Mouse (Mus musculus) embryonic facial prominence, embryonic 12.5 days (tissue): Measurements from ENCODE around the gene Xpo5. TPM values are rescaled to one million over a fixed set of nuclear protein-coding genes. Genes with fewer than 3 reads are reported as not detected.

Experiments used
- ATAC-seq: fragments of 200-750 bp; cut with Nextera tagmentation; 2 replicates; pipeline ENCODE4 v1.8.0; 2017; ENCODE audit not compliant: insufficient number of reproducible peaks, insufficient read depth, low FRiP score, low TSS enrichment
- H3K27ac ChIP-seq: fragments of 300-500 bp; sonication (generic); 2 replicates; pipeline ENCODE4 v1.5.1; 2016; ENCODE audit warnings: mild to moderate bottlenecking
- H3K27me3 ChIP-seq: fragments of 300-500 bp; sonication (generic); 2 replicates; pipeline ENCODE4 v1.6.1; 2016; ENCODE audit warnings: mild to moderate bottlenecking, moderate library complexity
- H3K36me3 ChIP-seq: fragments of 300-500 bp; sonication (generic); 2 replicates; pipeline ENCODE4 v1.6.1; 2016; ENCODE audit warnings: mild to moderate bottlenecking
- H3K4me1 ChIP-seq: fragments of 300-500 bp; sonication (generic); 2 replicates; pipeline ENCODE4 v1.6.1; 2016
- H3K4me2 ChIP-seq: fragments of 300-500 bp; sonication (generic); replicated peaks from 2 replicates; pipeline ENCODE4 v1.6.1; 2016; ENCODE audit warnings: mild to moderate bottlenecking, moderate library complexity
- H3K4me3 ChIP-seq: fragments of 300-500 bp; sonication (generic); 2 replicates; pipeline ENCODE4 v1.5.1; 2016; ENCODE audit warnings: mild to moderate bottlenecking
- H3K9ac ChIP-seq: fragments of 300-500 bp; sonication (generic); 2 replicates; pipeline ENCODE4 v1.6.1; 2016; ENCODE audit warnings: mild to moderate bottlenecking, moderate library complexity
- H3K9me3 ChIP-seq: fragments of 300-500 bp; sonication (generic); 2 replicates; pipeline ENCODE4 v1.6.1; 2016; ENCODE audit warnings: mild to moderate bottlenecking, moderate library complexity
- WGBS: fragments of 180-500 bp; shearing (Covaris S2); methylation state at CpG from one replicate; pipeline ENCODE4 v1.1.7; 2016; 5-methylcytosine and 5-hydroxymethylcytosine counted together
- polyA plus RNA-seq: library from polyadenylated mRNA; unstranded; fragments of >200 nt; fragmentation: Nextera tagmentation; extraction: Ambion mirVana; gene quantifications from 2 replicates; pipeline ENCODE4 v1.2.1, GENCODE M21; 2016

Gene Xpo5
- polyA plus RNA-seq, 1 experiment from 2014 or later, result 56.3 TPM

- no peak for ATAC-seq
- WGBS, result 84% methylated on average over 9 of the region's 9 CpGs
- Histone ChIP-seq H3K27ac (no peak overlapping the region), H3K27me3 (no peaks in the 10 kb centered on the region), H3K9me3 (no peaks in the 10 kb centered on the region), H3K4me3 (no peak overlapping the region), H3K4me2 (no peak overlapping the region), H3K36me3 (peaks cover 45% of the 10 kb centered on the region), H3K4me1 (peaks cover 19% of the 10 kb centered on the region; the same call in 1 of the 2 replicates), H3K9ac (no peak overlapping the region)
Measured at GRCm38 (mm10) chr17:46162951-46163421, 39.6 kb upstream of the Xpo5 start.

- ATAC-seq, result no peak
- no peak overlapping the region for H3K27ac ChIP-seq
- WGBS, result 94% methylated on average over 8 of the region's 8 CpGs
- no peaks in the 10 kb centered on the region for H3K27me3 ChIP-seq
- no peak overlapping the region for H3K9ac ChIP-seq
- H3K4me2 ChIP-seq, result no peak overlapping the region
- H3K4me1 ChIP-seq, result peaks cover 19% of the 10 kb centered on the region; the same call in 1 of the 2 replicates
- no peaks in the 10 kb centered on the region for H3K9me3 ChIP-seq
- H3K4me3 ChIP-seq, result no peak overlapping the region
- peaks cover 57% of the 10 kb centered on the region for H3K36me3 ChIP-seq
Measured at GRCm38 (mm10) chr17:46164301-46164700, 38.3 kb upstream of the Xpo5 start.

- Histone ChIP-seq H3K9ac (no peak overlapping the region), H3K36me3 (peaks cover 62% of the 10 kb centered on the region), H3K27me3 (no peaks in the 10 kb centered on the region), H3K4me3 (no peak overlapping the region), H3K9me3 (no peaks in the 10 kb centered on the region), H3K27ac (no peak overlapping the region), H3K4me1 (peaks cover 15% of the 10 kb centered on the region; the same call in 1 of the 2 replicates), H3K4me2 (no peak overlapping the region)
- no peak for ATAC-seq
- 93% methylated on average over 10 of the region's 10 CpGs for WGBS
Measured at GRCm38 (mm10) chr17:46164791-46165190, 37.8 kb upstream of the Xpo5 start.

- Histone ChIP-seq H3K36me3 (peaks cover 69% of the 10 kb centered on the region), H3K9ac (no peak overlapping the region), H3K4me1 (peaks cover 14% of the 10 kb centered on the region; the same call in 1 of the 2 replicates), H3K9me3 (no peaks in the 10 kb centered on the region), H3K27ac (no peak overlapping the region), H3K4me3 (no peak overlapping the region), H3K4me2 (no peak overlapping the region), H3K27me3 (no peaks in the 10 kb centered on the region)
- ATAC-seq, result no peak
- 83% methylated on average over 12 of the region's 12 CpGs for WGBS
Measured at GRCm38 (mm10) chr17:46165460-46165859, 37.1 kb upstream of the Xpo5 start.

GRCm38 (mm10) chr17:46166270-46166669 lies 36.3 kb upstream of the Xpo5 start:
- ATAC-seq, result no peak
- H3K27ac ChIP-seq, result no peak overlapping the region

GRCm38 (mm10) chr17:46167014-46167413 lies 35.6 kb upstream of the Xpo5 start:
- Histone ChIP-seq H3K9ac (no peak overlapping the region), H3K27ac (no peak overlapping the region), H3K4me1 (peaks cover 9% of the 10 kb centered on the region; the same call in 1 of the 2 replicates), H3K27me3 (no peaks in the 10 kb centered on the region), H3K36me3 (peaks cover 81% of the 10 kb centered on the region), H3K9me3 (no peaks in the 10 kb centered on the region), H3K4me2 (no peak overlapping the region), H3K4me3 (no peak overlapping the region)
- no peak for ATAC-seq
- 88% methylated on average over 11 of the region's 11 CpGs for WGBS

More at GRCm38 (mm10) chr17:46166270-46166669, 36.3 kb upstream of the Xpo5 start:
- Histone ChIP-seq H3K4me1 (peaks cover 14% of the 10 kb centered on the region; the same call in 1 of the 2 replicates), H3K4me3 (no peak overlapping the region), H3K4me2 (no peak overlapping the region), H3K9ac (no peak overlapping the region), H3K27me3 (no peaks in the 10 kb centered on the region), H3K36me3 (peaks cover 77% of the 10 kb centered on the region), H3K9me3 (no peaks in the 10 kb centered on the region)
- 86% methylated on average over 5 of the region's 5 CpGs for WGBS

GRCm38 (mm10) chr17:46168318-46168717 lies 34.3 kb upstream of the Xpo5 start:
- H3K36me3 ChIP-seq, result peaks cover 93% of the 10 kb centered on the region

GRCm38 (mm10) chr17:46168768-46169167 lies 33.8 kb upstream of the Xpo5 start:
- Histone ChIP-seq H3K27ac (no peak overlapping the region), H3K36me3 (peaks cover 91% of the 10 kb centered on the region), H3K4me2 (no peak overlapping the region), H3K27me3 (no peaks in the 10 kb centered on the region), H3K9ac (no peak overlapping the region), H3K9me3 (no peaks in the 10 kb centered on the region), H3K4me1 (no peaks in the 10 kb centered on the region), H3K4me3 (no peak overlapping the region)
- whole genome bisulfite sequencing, result 85% methylated on average over 5 of the region's 5 CpGs
- no peak for ATAC-seq

More at GRCm38 (mm10) chr17:46168318-46168717, 34.3 kb upstream of the Xpo5 start:
- Histone ChIP-seq H3K4me3 (no peak overlapping the region), H3K9me3 (no peaks in the 10 kb centered on the region), H3K4me1 (no peaks in the 10 kb centered on the region), H3K4me2 (no peak overlapping the region), H3K9ac (no peak overlapping the region), H3K27ac (no peak overlapping the region), H3K27me3 (no peaks in the 10 kb centered on the region)
- 51% methylated on average over 5 of the region's 5 CpGs for WGBS
- ATAC-seq, result no peak

- Histone ChIP-seq H3K27me3 (no peaks in the 10 kb centered on the region), H3K36me3 (peaks cover 78% of the 10 kb centered on the region), H3K27ac (no peak overlapping the region), H3K4me1 (no peaks in the 10 kb centered on the region), H3K9ac (no peak overlapping the region), H3K4me2 (no peak overlapping the region), H3K4me3 (no peak overlapping the region), H3K9me3 (no peaks in the 10 kb centered on the region)
- WGBS, result 73% methylated on average over 3 of the region's 3 CpGs
- ATAC-seq, result no peak
Measured at GRCm38 (mm10) chr17:46170538-46170937, 32.0 kb upstream of the Xpo5 start.

- WGBS, result 85% methylated on average over 4 of the region's 4 CpGs
- no peaks in the 10 kb centered on the region for H3K27me3 ChIP-seq
- H3K9ac ChIP-seq, result no peak overlapping the region
- H3K4me2 ChIP-seq, result no peak overlapping the region
- H3K4me1 ChIP-seq, result no peaks in the 10 kb centered on the region
- peaks cover 86% of the 10 kb centered on the region for H3K36me3 ChIP-seq
- ATAC-seq, result no peak
- no peak overlapping the region for H3K27ac ChIP-seq
- H3K4me3 ChIP-seq, result no peak overlapping the region
- no peaks in the 10 kb centered on the region for H3K9me3 ChIP-seq
Measured at GRCm38 (mm10) chr17:46182273-46182672, 20.3 kb upstream of the Xpo5 start.

GRCm38 (mm10) chr17:46188829-46189228 lies 13.8 kb upstream of the Xpo5 start:
- H3K9ac ChIP-seq, result no peak overlapping the region
- H3K27ac ChIP-seq, result no peak overlapping the region
- ATAC-seq, result no peak
- no peaks in the 10 kb centered on the region for H3K27me3 ChIP-seq
- H3K4me3 ChIP-seq, result no peak overlapping the region
- no peaks in the 10 kb centered on the region for H3K4me1 ChIP-seq
- 98% methylated on average over 2 of the region's 2 CpGs for WGBS
- no peaks in the 10 kb centered on the region for H3K9me3 ChIP-seq
- peaks cover 80% of the 10 kb centered on the region for H3K36me3 ChIP-seq
- no peak overlapping the region for H3K4me2 ChIP-seq

GRCm38 (mm10) chr17:46201151-46201550 lies 1.4 kb upstream of the Xpo5 start:
- Histone ChIP-seq H3K9ac (peak overlapping the region; percentile 93; the same call in 1 of the 2 replicates), H3K36me3 (peaks cover 35% of the 10 kb centered on the region), H3K4me3 (peak overlapping the region; percentile 88; the same call in 1 of the 2 replicates), H3K4me1 (peaks cover 22% of the 10 kb centered on the region), H3K4me2 (peak overlapping the region; percentile 88), H3K27ac (no peak overlapping the region), H3K27me3 (no peaks in the 10 kb centered on the region), H3K9me3 (no peaks in the 10 kb centered on the region)
- 72% methylated on average over 6 of the region's 6 CpGs for WGBS
- ATAC-seq, result no peak
